Mouse (Mus musculus) forebrain, embryonic 11.5 days (tissue): Measurements from ENCODE around the gene Astl. TPM values are rescaled to one million over a fixed set of nuclear protein-coding genes. Genes with fewer than 3 reads are reported as not detected.

ENCODE experiments used
- ATAC-seq: fragments of 200-750 bp; cut with Nextera tagmentation; replicated peaks from 2 replicates; pipeline ENCODE4 v1.8.0; 2017; ENCODE audit warnings: moderate TSS enrichment; ENCODE audit not compliant: low FRiP score
- DNase-seq: peaks from one replicate; pipeline ENCODE4 v3.0.0-alpha.2; 2017; ENCODE audit warnings: low spot score
- H3K27ac ChIP-seq: fragments of 300-500 bp; sonication (generic); 2 replicates; pipeline ENCODE4 v1.5.1; 2014; ENCODE audit warnings: low read depth, low read length
- H3K27me3 ChIP-seq: fragments of 300-500 bp; sonication (generic); 2 replicates; pipeline ENCODE4 v1.6.1; 2014; ENCODE audit warnings: mild to moderate bottlenecking, low read length, mixed read lengths; ENCODE audit not compliant: control insufficient read depth, insufficient read depth
- H3K36me3 ChIP-seq: fragments of 300-500 bp; sonication (generic); 2 replicates; pipeline ENCODE4 v1.6.1; 2014; ENCODE audit warnings: mild to moderate bottlenecking, low read length, moderate library complexity, mixed read lengths; ENCODE audit not compliant: control insufficient read depth, insufficient read depth
- H3K4me1 ChIP-seq: fragments of 300-500 bp; sonication (generic); replicated peaks from 2 replicates; pipeline ENCODE4 v1.6.1; 2014; ENCODE audit warnings: low read length, mixed read lengths; ENCODE audit not compliant: control insufficient read depth, insufficient read depth
- H3K4me2 ChIP-seq: fragments of 300-500 bp; sonication (generic); 2 replicates; pipeline ENCODE4 v1.6.1; 2014; ENCODE audit warnings: low read depth, mild to moderate bottlenecking, low read length, moderate library complexity, mixed read lengths; ENCODE audit not compliant: severe bottlenecking
- H3K4me3 ChIP-seq: fragments of 300-500 bp; sonication (generic); 2 replicates; pipeline ENCODE4 v1.5.1; 2014; ENCODE audit warnings: low read depth, low read length
- H3K9ac ChIP-seq: fragments of 300-500 bp; sonication (generic); 2 replicates; pipeline ENCODE4 v1.6.1; 2014; ENCODE audit warnings: low read length
- H3K9me3 ChIP-seq: fragments of 300-500 bp; sonication (generic); 2 replicates; pipeline ENCODE4 v1.6.1; 2016; ENCODE audit warnings: low read length, mixed read lengths; ENCODE audit not compliant: control insufficient read depth
- WGBS: fragments of 180-500 bp; shearing (Covaris S2); extraction: QIAGEN DNeasy Blood & Tissue Kit; methylation state at CpG from one replicate; pipeline ENCODE4 v1.1.7; 2014; 5-methylcytosine and 5-hydroxymethylcytosine counted together
- polyA plus RNA-seq: library from polyadenylated mRNA; unstranded; fragments of >200 nt; fragmentation: Nextera tagmentation; extraction: Ambion mirVana; gene quantifications from 2 replicates; pipeline ENCODE4 v1.2.1, GENCODE M21; 2014

The Astl gene
- polyA plus RNA-seq, 1 experiment from 2014 or later: not detected

- Histone ChIP-seq H3K36me3 (no peaks in the 10 kb centered on the region), H3K4me3 (no peak overlapping the region), H3K9ac (no peak overlapping the region), H3K4me2 (no peak overlapping the region), H3K9me3 (no peaks in the 10 kb centered on the region), H3K4me1 (no peaks in the 10 kb centered on the region), H3K27ac (no peak overlapping the region), H3K27me3 (no peaks in the 10 kb centered on the region)
- ATAC-seq (no peak), DNase-seq (no peak)
- 59% methylated on average over 7 of the region's 7 CpGs for WGBS
Measured at GRCm38 (mm10) chr2:127375759-127376341, 37.4 kb downstream of the Astl start.

GRCm38 (mm10) chr2:127376423-127377051 lies 38.1 kb downstream of the Astl start:
- H3K27ac ChIP-seq: no peak overlapping the region
- H3K36me3 ChIP-seq: no peaks in the 10 kb centered on the region
- no peak overlapping the region for H3K4me3 ChIP-seq
- 79% methylated on average over 6 of the region's 6 CpGs for WGBS
- no peaks in the 10 kb centered on the region for H3K9me3 ChIP-seq
- no peaks in the 10 kb centered on the region for H3K4me1 ChIP-seq
- no peak overlapping the region for H3K4me2 ChIP-seq
- no peaks in the 10 kb centered on the region for H3K27me3 ChIP-seq
- ATAC-seq (no peak), DNase-seq (no peak)
- H3K9ac ChIP-seq: no peak overlapping the region

GRCm38 (mm10) chr2:127377942-127378610 lies 39.6 kb downstream of the Astl start:
- 0 out of 2 replicates have a peak, but pooled peaks have one; percentile 30 for ATAC-seq
- H3K27ac ChIP-seq: no peak overlapping the region
- 68% methylated on average over 7 of the region's 7 CpGs for WGBS

GRCm38 (mm10) chr2:127378611-127378990 lies 40.2 kb downstream of the Astl start:
- Histone ChIP-seq H3K9ac (no peak overlapping the region), H3K27ac (no peak overlapping the region), H3K9me3 (no peaks in the 10 kb centered on the region), H3K36me3 (no peaks in the 10 kb centered on the region), H3K4me2 (no peak overlapping the region), H3K4me3 (no peak overlapping the region), H3K4me1 (no peaks in the 10 kb centered on the region), H3K27me3 (no peaks in the 10 kb centered on the region)
- DNase-seq (no peak), ATAC-seq (no peak)
- 74% methylated on average over 7 of the region's 7 CpGs for WGBS

More at GRCm38 (mm10) chr2:127377942-127378610, 39.6 kb downstream of the Astl start:
- H3K4me1 ChIP-seq: no peaks in the 10 kb centered on the region
- H3K27me3 ChIP-seq: no peaks in the 10 kb centered on the region
- H3K9ac ChIP-seq: no peak overlapping the region
- DNase-seq: no peak
- no peak overlapping the region for H3K4me2 ChIP-seq
- no peak overlapping the region for H3K4me3 ChIP-seq
- H3K9me3 ChIP-seq: no peaks in the 10 kb centered on the region
- H3K36me3 ChIP-seq: no peaks in the 10 kb centered on the region

GRCm38 (mm10) chr2:127379250-127379649 lies 40.8 kb downstream of the Astl start:
- Histone ChIP-seq H3K4me2 (no peak overlapping the region), H3K9ac (no peak overlapping the region), H3K36me3 (no peaks in the 10 kb centered on the region), H3K9me3 (no peaks in the 10 kb centered on the region), H3K4me3 (no peak overlapping the region), H3K27ac (no peak overlapping the region), H3K27me3 (no peaks in the 10 kb centered on the region), H3K4me1 (no peaks in the 10 kb centered on the region)
- 89% methylated on average over 3 of the region's 3 CpGs for WGBS
- no peak for ATAC-seq
- DNase-seq: no peak

GRCm38 (mm10) chr2:127383881-127384280 lies 45.4 kb downstream of the Astl start:
- no peak for ATAC-seq
- H3K27ac ChIP-seq: no peak overlapping the region
- WGBS: 75% methylated on average over 7 of the region's 7 CpGs
- no peaks in the 10 kb centered on the region for H3K4me1 ChIP-seq
- no peak for DNase-seq
- no peak overlapping the region for H3K9ac ChIP-seq
- no peak overlapping the region for H3K4me2 ChIP-seq
- H3K36me3 ChIP-seq: no peaks in the 10 kb centered on the region
- H3K9me3 ChIP-seq: no peaks in the 10 kb centered on the region
- no peak overlapping the region for H3K4me3 ChIP-seq
- no peaks in the 10 kb centered on the region for H3K27me3 ChIP-seq

- H3K4me3 ChIP-seq: no peak overlapping the region
- no peak overlapping the region for H3K27ac ChIP-seq
- WGBS: 89% methylated on average over 2 of the region's 2 CpGs
- no peak for ATAC-seq
- no peaks in the 10 kb centered on the region for H3K27me3 ChIP-seq
- no peaks in the 10 kb centered on the region for H3K9me3 ChIP-seq
- no peaks in the 10 kb centered on the region for H3K4me1 ChIP-seq
- no peak overlapping the region for H3K9ac ChIP-seq
- no peak overlapping the region for H3K4me2 ChIP-seq
- no peaks in the 10 kb centered on the region for H3K36me3 ChIP-seq
- no peak for DNase-seq
Measured at GRCm38 (mm10) chr2:127387521-127387920, 49.1 kb downstream of the Astl start.

GRCm38 (mm10) chr2:127390352-127390751 lies 51.9 kb downstream of the Astl start:
- WGBS: 85% methylated on average over 3 of the region's 3 CpGs
- no peaks in the 10 kb centered on the region for H3K27me3 ChIP-seq
- H3K4me2 ChIP-seq: no peak overlapping the region
- H3K9me3 ChIP-seq: no peaks in the 10 kb centered on the region
- no peak overlapping the region for H3K4me3 ChIP-seq
- no peak overlapping the region for H3K27ac ChIP-seq
- ATAC-seq (no peak), DNase-seq (no peak)
- H3K9ac ChIP-seq: no peak overlapping the region
- no peaks in the 10 kb centered on the region for H3K36me3 ChIP-seq
- no peaks in the 10 kb centered on the region for H3K4me1 ChIP-seq
